Mouse (Mus musculus) WW6 (cell line): Measurements from ENCODE around the gene Fam83g.

ENCODE experiments used
- DNase-seq: peaks from one replicate; pipeline ENCODE4 v3.0.0-alpha.2; 2013; ENCODE audit warnings: low read depth, low spot score

The Fam83g gene

GRCm38 (mm10) chr11:61652216-61652615, 31.7 kb upstream of the Fam83g start:
- DNase-seq: no peak

GRCm38 (mm10) chr11:61652686-61653447, 31.0 kb upstream of the Fam83g start, which contains the start of gene Grap:
Grap (plus strand) TSS chr11:61653265.
- DNase-seq: no peak

- DNase-seq: no peak
Observed at GRCm38 (mm10) chr11:61653568-61653967, 30.3 kb upstream of the Fam83g start.

- no peak for DNase-seq
Observed at GRCm38 (mm10) chr11:61654786-61655311, 29.0 kb upstream of the Fam83g start.

GRCm38 (mm10) chr11:61655649-61656048, 28.2 kb upstream of the Fam83g start:
- no peak for DNase-seq

- DNase-seq: no peak
Observed at GRCm38 (mm10) chr11:61656148-61656850, 27.6 kb upstream of the Fam83g start.

- no peak for DNase-seq
Observed at GRCm38 (mm10) chr11:61657432-61657831, 26.5 kb upstream of the Fam83g start.

GRCm38 (mm10) chr11:61658360-61658922, 25.4 kb upstream of the Fam83g start:
- DNase-seq: no peak

- DNase-seq: no peak
Observed at GRCm38 (mm10) chr11:61659011-61659858, 24.7 kb upstream of the Fam83g start.

- no peak for DNase-seq
Observed at GRCm38 (mm10) chr11:61660001-61660400, 23.9 kb upstream of the Fam83g start.

GRCm38 (mm10) chr11:61660806-61661392, 23.0 kb upstream of the Fam83g start:
- no peak for DNase-seq

GRCm38 (mm10) chr11:61662189-61662588, 21.7 kb upstream of the Fam83g start:
- no peak for DNase-seq

GRCm38 (mm10) chr11:61665401-61665800, 18.5 kb upstream of the Fam83g start:
- no peak for DNase-seq

- no peak for DNase-seq
Observed at GRCm38 (mm10) chr11:61665991-61666799, 17.7 kb upstream of the Fam83g start.

GRCm38 (mm10) chr11:61667248-61667647, 16.6 kb upstream of the Fam83g start:
- no peak for DNase-seq

- DNase-seq: no peak
Observed at GRCm38 (mm10) chr11:61667782-61668181, 16.1 kb upstream of the Fam83g start.

GRCm38 (mm10) chr11:61669492-61670490, 14.1 kb upstream of the Fam83g start:
- no peak for DNase-seq

GRCm38 (mm10) chr11:61671781-61672383, 12.0 kb upstream of the Fam83g start:
- no peak for DNase-seq

GRCm38 (mm10) chr11:61673686-61674085, 10.2 kb upstream of the Fam83g start:
- no peak for DNase-seq
